Mouse (Mus musculus) testis, adult 2 months (tissue): ENCODE data around the gene Btbd9. TPM values are rescaled to one million over a fixed set of nuclear protein-coding genes. Genes with fewer than 3 reads are reported as not detected.

Experiments
- H3K27ac ChIP-seq: fragments of 200-500 bp; 2 replicates; pipeline ENCODE4 v1.5.1; 2012; ENCODE audit warnings: low read depth, low read length; ENCODE audit not compliant: control insufficient read depth, insufficient read depth
- H3K27me3 ChIP-seq: fragments of 200-500 bp; 2 replicates; pipeline ENCODE4 v1.6.1; 2012; ENCODE audit warnings: mild to moderate bottlenecking, low read length, moderate library complexity; ENCODE audit not compliant: control insufficient read depth, insufficient read depth
- H3K36me3 ChIP-seq: fragments of 200-500 bp; 2 replicates; pipeline ENCODE4 v1.6.1; 2012; ENCODE audit warnings: mild to moderate bottlenecking, low read length; ENCODE audit not compliant: control insufficient read depth, insufficient read depth
- H3K4me1 ChIP-seq: fragments of 200-500 bp; 2 replicates; pipeline ENCODE4 v1.6.1; 2012; ENCODE audit warnings: low read length; ENCODE audit not compliant: control insufficient read depth, insufficient read depth
- H3K4me3 ChIP-seq: fragments of 200-500 bp; 2 replicates; pipeline ENCODE4 v1.5.1; 2012; ENCODE audit warnings: low read depth, mild to moderate bottlenecking, low read length, moderate library complexity, mixed read lengths; ENCODE audit not compliant: control insufficient read depth
- CTCF ChIP-seq: fragments of 200-500 bp; IDR thresholded peaks from 2 replicates; pipeline ENCODE4 v1.5.1; 2012; ENCODE audit warnings: low read depth, mild to moderate bottlenecking, inconsistent platforms, low read length, moderate library complexity; ENCODE audit not compliant: control insufficient read depth, insufficient read depth, insufficient replicate concordance
- POLR2A ChIP-seq: fragments of 200-500 bp; IDR thresholded peaks from 2 replicates; pipeline ENCODE4 v1.6.1; 2012; ENCODE audit warnings: low read depth, mild to moderate bottlenecking, inconsistent platforms, low read length, moderate library complexity; ENCODE audit not compliant: control insufficient read depth
- polyA plus RNA-seq: library from polyadenylated mRNA; depleted of rRNA; stranded (reverse); fragments of >200 nt; gene quantifications from 2 replicates; pipeline ENCODE4 v1.2.3, GENCODE M21; 2012

Btbd9 gene
- polyA plus RNA-seq, 1 experiment, result 87.1 TPM

DNA sequence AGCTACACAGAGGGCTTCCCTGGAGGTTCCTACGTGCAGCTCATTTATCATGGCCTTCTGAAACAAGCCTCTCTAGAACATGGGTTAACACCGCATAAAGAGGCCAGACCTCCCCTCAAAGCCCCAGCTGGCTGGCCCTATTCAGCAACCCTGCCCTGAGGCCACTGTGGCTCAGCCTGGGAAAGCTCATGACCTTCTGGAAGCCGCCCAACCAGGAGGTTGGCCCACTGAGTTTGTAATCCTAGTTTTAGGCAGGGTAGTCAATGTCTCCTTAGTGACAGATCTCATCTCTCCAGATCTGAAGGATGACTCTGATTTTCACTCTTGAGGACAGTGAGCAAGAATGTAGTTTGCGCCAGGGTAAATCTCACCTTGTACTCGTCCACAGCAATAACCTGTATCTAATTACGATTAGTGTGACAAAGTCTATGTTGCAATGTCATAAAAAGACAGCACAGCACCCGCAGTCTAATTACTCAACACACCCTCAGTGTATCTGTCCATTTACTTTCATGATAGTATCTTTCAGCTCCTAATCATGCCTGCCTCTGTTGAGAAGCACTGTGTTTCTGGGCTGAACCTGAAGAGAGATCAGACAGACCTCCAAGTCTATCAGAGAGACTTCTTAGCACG, 320.2 kb downstream of the Btbd9 start:
- H3K36me3 ChIP-seq, result no peaks in the 10 kb centered on the region
- H3K27me3 ChIP-seq, result no peaks in the 10 kb centered on the region
- no peak overlapping the region for H3K27ac ChIP-seq
- H3K4me1 ChIP-seq, result no peaks in the 10 kb centered on the region
- TF ChIP-seq POLR2A, result no peak
- no peak for TF ChIP-seq CTCF
- H3K4me3 ChIP-seq, result no peak overlapping the region

DNA sequence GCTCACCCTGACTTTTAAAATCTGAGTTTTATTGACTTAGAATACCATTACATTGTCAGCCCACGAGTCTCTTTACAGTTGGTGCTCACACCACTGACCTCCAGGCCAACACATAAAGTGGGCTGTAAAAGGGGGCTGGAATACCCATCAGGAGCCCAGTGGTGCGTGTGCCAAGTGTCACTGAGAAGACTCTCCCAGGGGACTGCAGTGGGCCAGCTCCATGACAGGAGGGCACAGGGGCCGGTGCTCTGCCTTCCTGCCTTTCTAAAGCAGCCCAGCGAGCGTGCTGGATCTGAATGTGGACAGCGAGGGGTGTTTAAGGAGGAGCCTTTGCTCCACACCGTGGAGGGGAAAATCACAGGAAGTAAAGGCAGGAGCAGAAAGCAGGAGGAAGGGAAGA, 322.4 kb downstream of the Btbd9 start:
- TF ChIP-seq CTCF (no peak), POLR2A (no peak)
- Histone ChIP-seq H3K4me3 (no peak overlapping the region), H3K27ac (no peak overlapping the region), H3K27me3 (no peaks in the 10 kb centered on the region), H3K36me3 (no peaks in the 10 kb centered on the region), H3K4me1 (no peaks in the 10 kb centered on the region)

DNA sequence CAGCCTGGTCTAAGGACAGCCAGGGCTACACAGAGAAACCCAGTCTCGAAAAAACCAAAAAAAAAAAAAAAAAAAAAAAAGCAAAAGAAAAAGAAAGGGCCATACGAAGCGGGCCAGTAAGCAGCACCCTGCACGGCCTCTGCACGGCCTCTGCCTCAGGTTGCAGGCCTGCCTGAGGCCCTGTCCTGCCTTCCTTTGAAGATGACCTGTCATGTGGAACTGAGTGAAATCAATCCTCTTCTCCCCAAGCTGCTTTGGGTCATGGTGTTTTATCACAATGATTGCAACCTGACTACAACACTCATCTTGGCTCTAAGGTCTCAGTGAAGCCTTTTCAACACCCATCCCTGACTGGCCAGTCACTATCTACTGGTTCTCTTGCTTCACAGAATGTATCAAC, 323.3 kb downstream of the Btbd9 start:
- Histone ChIP-seq H3K4me3 (no peak overlapping the region), H3K4me1 (no peaks in the 10 kb centered on the region), H3K27me3 (no peaks in the 10 kb centered on the region), H3K36me3 (no peaks in the 10 kb centered on the region), H3K27ac (no peak overlapping the region)
- no peak for TF ChIP-seq POLR2A
- TF ChIP-seq CTCF, result no peak

DNA sequence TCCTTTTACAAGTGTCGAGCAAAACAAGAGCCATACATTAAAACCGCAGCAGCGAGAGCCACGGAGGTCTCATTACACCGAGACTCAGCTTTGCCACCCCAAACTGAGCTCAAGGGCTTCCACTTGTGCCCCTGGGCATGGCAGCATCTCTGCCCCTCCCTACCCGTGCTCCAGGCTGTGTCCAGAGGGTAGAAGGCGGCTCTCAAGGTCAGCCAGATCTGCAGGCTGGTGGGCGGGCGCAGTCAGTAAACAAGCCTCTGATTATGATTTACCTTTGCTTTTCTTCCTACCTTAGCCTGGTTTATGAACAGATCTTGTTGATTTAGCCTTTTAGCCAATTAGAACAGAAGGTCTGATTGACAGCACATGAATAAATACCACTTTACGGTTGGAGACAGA, 331.0 kb downstream of the Btbd9 start:
- no peak overlapping the region for H3K4me3 ChIP-seq
- no peaks in the 10 kb centered on the region for H3K4me1 ChIP-seq
- no peaks in the 10 kb centered on the region for H3K36me3 ChIP-seq
- no peaks in the 10 kb centered on the region for H3K27me3 ChIP-seq
- H3K27ac ChIP-seq, result no peak overlapping the region
- TF ChIP-seq POLR2A (no peak), CTCF (no peak)

DNA sequence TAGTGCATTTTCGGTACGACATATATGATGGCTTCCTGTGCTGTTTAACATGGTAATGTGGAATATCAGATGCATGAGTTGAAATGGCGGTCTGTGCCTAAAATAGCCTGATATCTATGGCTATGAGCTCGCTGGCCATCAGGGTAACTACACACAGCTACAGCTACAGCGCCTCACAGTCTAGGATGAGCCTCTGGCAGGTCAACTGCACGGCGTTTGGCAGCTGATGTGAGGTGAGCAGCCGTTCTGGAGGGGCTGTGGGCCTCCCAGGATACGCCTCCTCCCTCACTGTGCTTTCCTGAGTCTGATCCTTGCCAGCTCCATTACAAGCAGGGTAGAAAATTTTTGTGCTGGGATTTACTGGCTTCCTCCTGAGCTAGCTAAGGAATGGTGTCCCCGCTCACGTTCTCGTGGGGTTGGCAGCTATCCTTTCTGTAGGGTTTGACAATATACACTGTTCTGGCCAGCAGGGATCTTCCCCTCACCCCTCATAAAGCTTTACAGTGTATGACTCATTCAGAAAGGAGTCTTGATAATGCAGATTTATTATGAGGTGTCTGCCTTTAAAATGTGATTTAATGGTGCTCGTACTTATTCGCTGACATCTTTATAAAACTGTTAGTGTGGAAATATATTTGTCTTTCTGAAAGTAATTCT, 331.5 kb downstream of the Btbd9 start:
- no peak for TF ChIP-seq CTCF
- TF ChIP-seq POLR2A, result no peak
- H3K27ac ChIP-seq, result no peak overlapping the region
- no peaks in the 10 kb centered on the region for H3K36me3 ChIP-seq

DNA sequence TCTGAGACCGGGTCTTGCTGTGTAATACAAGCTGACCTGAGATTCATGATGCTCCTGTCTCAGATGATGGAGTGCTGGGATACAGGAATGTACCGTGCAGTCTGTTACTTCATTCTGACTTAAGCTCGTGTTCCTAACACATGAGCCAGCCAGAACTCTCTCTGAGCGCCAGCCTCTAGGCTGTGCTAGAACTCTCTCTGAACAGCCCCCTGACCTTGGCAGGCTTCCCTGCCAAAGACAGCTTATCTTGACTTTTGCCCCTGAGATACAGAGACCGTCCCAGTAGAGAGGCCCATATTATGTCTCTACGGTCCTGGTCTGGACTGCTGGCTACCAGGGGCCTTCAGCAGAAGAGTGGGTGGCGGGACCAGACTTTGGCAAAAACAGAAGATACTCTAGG, 332.7 kb downstream of the Btbd9 start:
- H3K27me3 ChIP-seq, result no peaks in the 10 kb centered on the region
- H3K36me3 ChIP-seq, result no peaks in the 10 kb centered on the region
- no peak overlapping the region for H3K4me3 ChIP-seq
- TF ChIP-seq CTCF, result no peak
- no peak for TF ChIP-seq POLR2A
- H3K27ac ChIP-seq, result no peak overlapping the region
- no peaks in the 10 kb centered on the region for H3K4me1 ChIP-seq

More for the DNA sequence above, 331.5 kb downstream of the Btbd9 start:
- H3K4me1 ChIP-seq, result no peaks in the 10 kb centered on the region
- no peak overlapping the region for H3K4me3 ChIP-seq
- no peaks in the 10 kb centered on the region for H3K27me3 ChIP-seq

DNA sequence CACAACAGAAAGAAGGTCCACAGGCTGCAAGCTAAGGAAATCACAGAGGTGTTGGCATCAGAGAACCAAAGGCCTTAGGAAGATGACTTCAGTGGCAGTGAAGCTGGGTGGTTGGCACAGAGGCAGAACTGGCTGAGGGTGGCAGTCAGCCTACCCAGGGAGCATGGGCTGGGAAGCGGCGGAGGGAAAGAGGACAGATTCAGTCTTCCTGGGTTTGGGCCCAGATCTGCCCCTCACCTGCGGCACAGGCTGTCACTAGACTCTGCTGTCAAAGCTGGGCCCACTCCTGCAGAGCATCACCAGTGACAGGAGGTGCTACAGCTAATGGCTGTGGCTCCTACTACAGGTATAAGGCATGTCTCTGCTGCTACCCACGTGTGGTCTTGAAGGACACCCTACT, 333.6 kb downstream of the Btbd9 start:
- H3K4me3 ChIP-seq, result no peak overlapping the region
- no peaks in the 10 kb centered on the region for H3K36me3 ChIP-seq
- H3K27ac ChIP-seq, result no peak overlapping the region
- TF ChIP-seq POLR2A (no peak), CTCF (no peak)
- no peaks in the 10 kb centered on the region for H3K27me3 ChIP-seq
- no peaks in the 10 kb centered on the region for H3K4me1 ChIP-seq

DNA sequence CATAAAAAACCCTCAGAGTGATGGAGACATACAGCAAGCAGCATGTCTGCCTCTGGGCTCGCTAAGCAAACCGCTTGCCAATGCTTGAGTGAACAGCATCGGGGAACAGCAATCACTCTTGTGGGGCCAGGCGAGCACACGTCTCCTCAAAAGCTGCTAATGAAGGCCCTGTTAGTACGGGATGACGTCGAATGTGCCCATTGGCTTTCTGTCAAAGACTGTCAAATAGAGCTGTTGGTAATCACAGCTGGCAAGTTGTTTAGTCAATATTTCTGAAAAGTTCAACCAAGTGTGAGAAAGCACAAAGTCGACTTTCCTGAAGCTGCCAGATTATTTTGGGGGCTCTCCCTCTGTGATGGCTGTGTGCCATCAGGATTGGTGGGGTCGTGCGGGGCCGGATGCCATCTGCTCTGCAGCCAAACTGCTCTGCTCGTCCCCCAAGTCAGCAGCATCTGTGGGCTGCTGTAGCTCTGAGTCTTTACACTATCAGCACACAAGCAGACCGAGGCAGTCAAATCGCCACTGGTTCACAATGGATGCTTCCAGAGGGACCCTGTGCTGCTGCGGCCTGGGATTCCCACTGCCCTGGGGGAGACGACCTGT, 334.5 kb downstream of the Btbd9 start:
- Histone ChIP-seq H3K4me1 (no peaks in the 10 kb centered on the region), H3K36me3 (no peaks in the 10 kb centered on the region), H3K27me3 (no peaks in the 10 kb centered on the region), H3K4me3 (no peak overlapping the region), H3K27ac (no peak overlapping the region)
- TF ChIP-seq CTCF (no peak), POLR2A (no peak)
